Comparison of ENCODE assay signal across 8 mouse cellular contexts in genomic region chr5:111243447-111244040, GRCm38 (mm10).
DNase-seq lines count a peak whose midpoint lies in the region; ATAC-seq lines count a peak whose summit lies in the region.
"Had no signal": no experiment of that assay in that cellular context is flagged by ENCODE, and none has a peak within 500 bp of the region (broad histone marks: within the 10 kb centered on the region; RNA-seq: fewer than 3 reads in every experiment).

No protein-coding gene starts in this region.

- peaks cover 49% of the 10 kb centered on the region for H3K4me1 ChIP-seq in heart, embryonic 13.5 days
- peaks cover 18% of the 10 kb centered on the region for H3K4me1 ChIP-seq in midbrain, embryonic 11.5 days (ENCODE audit: control insufficient read depth, insufficient read depth, low read length)

- peaks cover 6% of the 10 kb centered on the region; the same call in 1 of the 2 replicates for H3K27me3 ChIP-seq in heart, embryonic 13.5 days (replicated peaks)
- no peaks in the 10 kb centered on the region for H3K27me3 ChIP-seq in midbrain, embryonic 11.5 days (ENCODE audit: control insufficient read depth, insufficient read depth, low read length)
- H3K27me3 ChIP-seq: liver, embryonic 13.5 days had no signal

- intact Hi-C loops in heart, postnatal 36 days (cut with DNase I): no loop called here

- no peak for ATAC-seq in heart, embryonic 13.5 days (ENCODE audit: extremely low read depth, insufficient number of reproducible peaks, low FRiP score, low TSS enrichment)
- 0 out of 2 replicates have a peak, but pooled peaks have one; percentile 42 for ATAC-seq in midbrain, embryonic 11.5 days (ENCODE audit: low FRiP score)

- H3K36me3 ChIP-seq in heart, embryonic 13.5 days: peaks cover 19% of the 10 kb centered on the region
- no peaks in the 10 kb centered on the region for H3K36me3 ChIP-seq in midbrain, embryonic 11.5 days (ENCODE audit: control insufficient read depth, insufficient read depth, low read length)
- H3K36me3 ChIP-seq: liver, embryonic 13.5 days had no signal

- H3K27ac ChIP-seq in heart, embryonic 13.5 days (replicated peaks): no peak overlapping the region
- H3K27ac ChIP-seq in midbrain, embryonic 11.5 days (ENCODE audit: low read depth, low read length): peak overlapping the region; percentile 30; the same call in 1 of the 2 replicates
- H3K27ac ChIP-seq: liver, embryonic 13.5 days had no signal

- H3K4me2 ChIP-seq in heart, embryonic 13.5 days: peak overlapping the region; percentile 1; the same call in 1 of the 2 replicates
- no peak overlapping the region for H3K4me2 ChIP-seq in midbrain, embryonic 11.5 days
- H3K4me2 ChIP-seq: liver, embryonic 13.5 days had no signal

- no peak overlapping the region for H3K4me3 ChIP-seq in heart, embryonic 13.5 days
- no peak overlapping the region for H3K4me3 ChIP-seq in midbrain, embryonic 11.5 days (ENCODE audit: low read depth, low read length)
- H3K4me3 ChIP-seq: liver, embryonic 13.5 days had no signal

- H3K9ac ChIP-seq in heart, embryonic 13.5 days: 0 out of 2 replicates have a peak overlapping the region, but pooled peaks have one; percentile 25
- peak overlapping the region; percentile 35 for H3K9ac ChIP-seq in midbrain, embryonic 11.5 days (ENCODE audit: low read length)
- H3K9ac ChIP-seq: liver, embryonic 13.5 days had no signal

- no peak for DNase-seq in heart, postnatal 36 days
- peak; percentile 80 for DNase-seq in embryo, embryonic 10.5 days (ENCODE audit: low spot score)
- peak; percentile 59 for DNase-seq in forelimb bud, embryonic 11.5 days (ENCODE audit: low read depth, low spot score)
- no peak for DNase-seq in midbrain, embryonic 11.5 days (ENCODE audit: low spot score, missing footprints)
- no peak for DNase-seq in layer of hippocampus, postnatal 14 days (ENCODE audit: low spot score in 2 of 2)
- no peak for DNase-seq in testis, postnatal 14 days (ENCODE audit: low spot score)
- DNase-seq: liver, embryonic 13.5 days had no signal

- 30% methylated on average over 14 of the region's 14 CpGs for WGBS in heart, embryonic 13.5 days
- WGBS in midbrain, embryonic 11.5 days: 21% methylated on average over 14 of the region's 14 CpGs

- no peaks in the 10 kb centered on the region for H3K9me3 ChIP-seq in heart, embryonic 13.5 days
- no peaks in the 10 kb centered on the region for H3K9me3 ChIP-seq in midbrain, embryonic 11.5 days (ENCODE audit: control insufficient read depth, low read length)
- H3K9me3 ChIP-seq: liver, embryonic 13.5 days had no signal

Comparison
In these comparisons a context has a peak if more than half of its experiments do, and no peak if none do; other contexts are left out.
1. DNase-seq: peak in embryo, embryonic 10.5 days (single experiment) and forelimb bud, embryonic 11.5 days (single experiment); none in heart, postnatal 36 days (0 of 2), midbrain, embryonic 11.5 days (single experiment), layer of hippocampus, postnatal 14 days (0 of 2) and testis, postnatal 14 days (single experiment).